Mouse (Mus musculus): ENCODE data around the gene Vstm2a.

- no peak for TF ChIP-seq CTCF (IDR thresholded peaks at IDR 0.05; ENCODE audit: borderline replicate concordance, control insufficient read depth, extremely low read depth, insufficient read depth, low read length, poor library complexity)
- no peak for TF ChIP-seq POLR2A (IDR thresholded peaks at IDR 0.05; ENCODE audit: control insufficient read depth, extremely low read depth, insufficient read depth, low read length, poor library complexity)
Observed at GRCm38 (mm10) chr11:16403627-16404026, 146.1 kb downstream of the Vstm2a start.
